Mouse (Mus musculus) small intestine, adult 2 months (tissue): Measurements from ENCODE around the gene Spsb2. TPM values are rescaled to one million over a fixed set of nuclear protein-coding genes. Genes with fewer than 3 reads are reported as not detected.
"Not testable (repeated sequence)": the region's sequence is repeated elsewhere in the genome, so short reads cannot be mapped to it uniquely, and the experiment has no call there.

Experiments used
- H3K27ac ChIP-seq: fragments of 200-500 bp; 2 replicates; pipeline ENCODE4 v1.5.1; 2012; ENCODE audit warnings: low read depth, low read length, control low read depth, inconsistent platforms; ENCODE audit not compliant: insufficient read depth
- H3K27me3 ChIP-seq: fragments of 200-500 bp; 2 replicates; pipeline ENCODE4 v1.6.1; 2012; ENCODE audit warnings: mild to moderate bottlenecking, moderate library complexity, low read length, inconsistent platforms; ENCODE audit not compliant: control insufficient read depth, insufficient read depth
- H3K36me3 ChIP-seq: fragments of 200-500 bp; 2 replicates; pipeline ENCODE4 v1.6.1; 2012; ENCODE audit warnings: mild to moderate bottlenecking, low read length, control low read depth, inconsistent platforms; ENCODE audit not compliant: control insufficient read depth, insufficient read depth
- H3K4me1 ChIP-seq: fragments of 200-500 bp; 2 replicates; pipeline ENCODE4 v1.6.1; 2012; ENCODE audit warnings: low read length, inconsistent platforms, mixed read lengths; ENCODE audit not compliant: control insufficient read depth, insufficient read depth, insufficient read length
- H3K4me3 ChIP-seq: fragments of 200-500 bp; 2 replicates; pipeline ENCODE4 v1.5.1; 2012; ENCODE audit warnings: low read depth, mild to moderate bottlenecking, control low read depth, inconsistent platforms, low read length, moderate library complexity
- CTCF ChIP-seq: fragments of 200-500 bp; IDR thresholded peaks from 2 replicates; pipeline ENCODE4 v1.5.1; 2012; ENCODE audit warnings: low read depth, mild to moderate bottlenecking, control low read depth, inconsistent platforms, low read length, moderate library complexity, mixed read lengths; ENCODE audit not compliant: insufficient replicate concordance, insufficient read length; ENCODE audit errors: extremely low read depth
- POLR2A ChIP-seq: fragments of 200-500 bp; IDR thresholded peaks from 2 replicates; pipeline ENCODE4 v1.6.1; 2012; ENCODE audit warnings: low read depth, mild to moderate bottlenecking, control low read depth, inconsistent platforms, low read length, moderate library complexity
- WGBS: fragments of 180-500 bp; shearing (Covaris S2); methylation state at CpG from one replicate; pipeline ENCODE4 v1.1.7; 2018; 5-methylcytosine and 5-hydroxymethylcytosine counted together
- polyA plus RNA-seq: library from polyadenylated mRNA; depleted of rRNA; stranded (reverse); fragments of >200 nt; gene quantifications from 2 replicates; pipeline ENCODE4 v1.2.3, GENCODE M21; 2012

Spsb2 gene
- polyA plus RNA-seq, 1 experiment, result 38.8 TPM

GRCm38 (mm10) chr6:124809052-124809774 is 752 bp downstream of the Spsb2 start:
- peak overlapping the region; percentile 92 for H3K27ac ChIP-seq
- H3K27me3 ChIP-seq, result no peaks in the 10 kb centered on the region
- peak overlapping the region; percentile 68 for H3K4me3 ChIP-seq
- TF ChIP-seq POLR2A (no peak), CTCF (peak; percentile 62)
- H3K36me3 ChIP-seq, result peaks cover 16% of the 10 kb centered on the region
- under 1% methylated on average over 35 of the region's 35 CpGs for whole genome bisulfite sequencing
- H3K4me1 ChIP-seq, result peaks cover 23% of the 10 kb centered on the region

GRCm38 (mm10) chr6:124809775-124810538 is 1.5 kb downstream of the Spsb2 start:
- Histone ChIP-seq H3K27ac (no peak overlapping the region), H3K4me1 (peaks cover 27% of the 10 kb centered on the region), H3K4me3 (peak overlapping the region; percentile 68), H3K27me3 (no peaks in the 10 kb centered on the region), H3K36me3 (peaks cover 16% of the 10 kb centered on the region)
- WGBS, result 57% methylated on average over 14 of the region's 14 CpGs
- TF ChIP-seq CTCF, result no peak
- no peak for TF ChIP-seq POLR2A

GRCm38 (mm10) chr6:124810566-124811402 is 2.3 kb downstream of the Spsb2 start:
- Histone ChIP-seq H3K36me3 (peaks cover 16% of the 10 kb centered on the region), H3K4me1 (peaks cover 27% of the 10 kb centered on the region; the same call in 1 of the 2 replicates)
- not testable (repeated sequence) for H3K27ac ChIP-seq, H3K4me3 ChIP-seq, H3K27me3 ChIP-seq
- 80% methylated on average over 11 of the region's 11 CpGs for WGBS

GRCm38 (mm10) chr6:124811403-124811665 is 2.9 kb downstream of the Spsb2 start:
- peaks cover 16% of the 10 kb centered on the region for H3K36me3 ChIP-seq

GRCm38 (mm10) chr6:124811701-124812560 is 3.5 kb downstream of the Spsb2 start:
- Histone ChIP-seq H3K36me3 (peaks cover 20% of the 10 kb centered on the region), H3K27me3 (no peaks in the 10 kb centered on the region), H3K4me1 (peaks cover 24% of the 10 kb centered on the region; the same call in 1 of the 2 replicates), H3K27ac (peak overlapping the region; percentile 65), H3K4me3 (peak overlapping the region; percentile 88)
- 58% methylated on average over 24 of the region's 24 CpGs for WGBS
- no peak for TF ChIP-seq CTCF
- TF ChIP-seq POLR2A, result no peak

More at GRCm38 (mm10) chr6:124811403-124811665, 2.9 kb downstream of the Spsb2 start:
- Histone ChIP-seq H3K27ac (no peak overlapping the region), H3K4me1 (peaks cover 26% of the 10 kb centered on the region; the same call in 1 of the 2 replicates), H3K4me3 (no peak overlapping the region), H3K27me3 (no peaks in the 10 kb centered on the region)
- 27% methylated on average over 4 of the region's 4 CpGs for WGBS
- TF ChIP-seq POLR2A, result no peak

GRCm38 (mm10) chr6:124812848-124813247 is 4.4 kb downstream of the Spsb2 start:
- Histone ChIP-seq H3K27me3 (no peaks in the 10 kb centered on the region), H3K4me3 (peak overlapping the region; percentile 88), H3K27ac (peak overlapping the region; percentile 65), H3K4me1 (peaks cover 17% of the 10 kb centered on the region; the same call in 1 of the 2 replicates), H3K36me3 (peaks cover 29% of the 10 kb centered on the region)
- TF ChIP-seq POLR2A (no peak), CTCF (no peak)
- WGBS, result 16% methylated on average over 9 of the region's 9 CpGs
